Mouse (Mus musculus): ENCODE data around the gene Vav3. TPM values are rescaled to one million over a fixed set of nuclear protein-coding genes. Genes with fewer than 3 reads are reported as not detected.

Gene Vav3
- polyA plus RNA-seq, 2 experiments, result 10.8 to 33.0 TPM

DNA sequence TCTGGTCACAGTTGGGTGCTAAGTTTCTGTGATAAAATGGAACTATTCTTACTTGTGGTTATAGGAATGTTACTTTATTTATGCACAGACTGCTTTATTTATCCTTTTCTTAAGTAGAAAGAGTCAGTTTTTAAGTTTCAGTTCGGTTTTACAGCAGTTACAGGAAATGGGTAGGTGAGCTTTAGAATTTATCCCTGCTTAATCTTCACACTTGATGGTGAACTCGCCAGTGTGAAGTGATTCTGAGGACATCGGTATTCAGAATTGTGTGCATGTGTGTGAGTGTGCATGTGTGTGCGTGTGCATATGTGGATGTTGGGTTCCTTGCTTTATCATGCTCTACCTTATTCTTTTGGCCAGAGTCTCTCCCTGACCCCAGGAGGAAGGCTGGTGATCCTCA is 32.2 kb downstream of the Vav3 start:
- H3K4me1 ChIP-seq (ENCODE audit: control insufficient read depth, insufficient read depth, low read length), result no peaks in the 10 kb centered on the region
- H3K9me3 ChIP-seq (ENCODE audit: control insufficient read depth, low read length), result no peaks in the 10 kb centered on the region
- no peak overlapping the region for H3K9ac ChIP-seq (ENCODE audit: low read depth, low read length, severe bottlenecking)
- WGBS, result 84% methylated on average over 4 of the region's 4 CpGs
- no peaks in the 10 kb centered on the region for H3K27me3 ChIP-seq (ENCODE audit: control insufficient read depth, insufficient read depth, low read length)
- ATAC-seq (ENCODE audit: low FRiP score, low read depth) (no peak), DNase-seq (ENCODE audit: low spot score) (no peak)
- H3K4me3 ChIP-seq (replicated peaks; ENCODE audit: low read length), result no peak overlapping the region
- no peak overlapping the region for H3K4me2 ChIP-seq (replicated peaks; ENCODE audit: low read depth, low read length, severe bottlenecking)
- TF ChIP-seq POLR2A (IDR thresholded peaks at IDR 0.05; ENCODE audit: borderline replicate concordance, extremely low read depth, insufficient read depth, insufficient read length), result no peak
- no peaks in the 10 kb centered on the region for H3K36me3 ChIP-seq (ENCODE audit: control insufficient read depth, insufficient read depth, low read length)
- no peak overlapping the region for H3K27ac ChIP-seq (replicated peaks; ENCODE audit: low read depth, low read length)

GRCm38 (mm10) chr3:109378278-109378677 is 37.8 kb downstream of the Vav3 start:
- ATAC-seq (ENCODE audit: low FRiP score, low read depth), result no peak
- no peak for TF ChIP-seq POLR2A (IDR thresholded peaks at IDR 0.05; ENCODE audit: borderline replicate concordance, extremely low read depth, insufficient read depth, insufficient read length)
- no peak overlapping the region for H3K9ac ChIP-seq (ENCODE audit: low read depth, low read length, severe bottlenecking)
- no peak overlapping the region for H3K27ac ChIP-seq (replicated peaks; ENCODE audit: low read depth, low read length)
- no peaks in the 10 kb centered on the region for H3K36me3 ChIP-seq (ENCODE audit: control insufficient read depth, insufficient read depth, low read length)
- no peak overlapping the region for H3K4me3 ChIP-seq (replicated peaks; ENCODE audit: low read length)
- H3K9me3 ChIP-seq (ENCODE audit: control insufficient read depth, low read length), result no peaks in the 10 kb centered on the region
- DNase-seq (ENCODE audit: low spot score), result no peak
- WGBS, result 57% methylated on average over 4 of the region's 4 CpGs
- no peaks in the 10 kb centered on the region for H3K4me1 ChIP-seq (ENCODE audit: control insufficient read depth, insufficient read depth, low read length)
- H3K27me3 ChIP-seq (ENCODE audit: control insufficient read depth, insufficient read depth, low read length), result no peaks in the 10 kb centered on the region
- H3K4me2 ChIP-seq (replicated peaks; ENCODE audit: low read depth, low read length, severe bottlenecking), result no peak overlapping the region

- Histone ChIP-seq H3K9ac (ENCODE audit: low read depth, low read length, severe bottlenecking) (no peak overlapping the region), H3K4me1 (ENCODE audit: control insufficient read depth, insufficient read depth, low read length) (no peaks in the 10 kb centered on the region), H3K27ac (replicated peaks; ENCODE audit: low read depth, low read length) (no peak overlapping the region), H3K4me2 (replicated peaks; ENCODE audit: low read depth, low read length, severe bottlenecking) (no peak overlapping the region), H3K36me3 (ENCODE audit: control insufficient read depth, insufficient read depth, low read length) (no peaks in the 10 kb centered on the region), H3K27me3 (ENCODE audit: control insufficient read depth, insufficient read depth, low read length) (no peaks in the 10 kb centered on the region), H3K9me3 (ENCODE audit: control insufficient read depth, low read length) (no peaks in the 10 kb centered on the region), H3K4me3 (replicated peaks; ENCODE audit: low read length) (no peak overlapping the region)
- no peak for TF ChIP-seq POLR2A (IDR thresholded peaks at IDR 0.05; ENCODE audit: borderline replicate concordance, extremely low read depth, insufficient read depth, insufficient read length)
- DNase-seq (ENCODE audit: low spot score), result no peak
- WGBS, result 75% methylated on average over 6 of the region's 6 CpGs
- ATAC-seq (ENCODE audit: low FRiP score, low read depth), result no peak
Observed at GRCm38 (mm10) chr3:109378684-109379083, 38.2 kb downstream of the Vav3 start.

GRCm38 (mm10) chr3:109388730-109389129 is 48.3 kb downstream of the Vav3 start:
- Histone ChIP-seq H3K4me2 (replicated peaks; ENCODE audit: low read depth, low read length, severe bottlenecking) (no peak overlapping the region), H3K27ac (replicated peaks; ENCODE audit: low read depth, low read length) (no peak overlapping the region), H3K4me1 (ENCODE audit: control insufficient read depth, insufficient read depth, low read length) (no peaks in the 10 kb centered on the region), H3K4me3 (replicated peaks; ENCODE audit: low read length) (no peak overlapping the region), H3K36me3 (ENCODE audit: control insufficient read depth, insufficient read depth, low read length) (no peaks in the 10 kb centered on the region), H3K9ac (ENCODE audit: low read depth, low read length, severe bottlenecking) (no peak overlapping the region), H3K9me3 (ENCODE audit: control insufficient read depth, low read length) (no peaks in the 10 kb centered on the region), H3K27me3 (ENCODE audit: control insufficient read depth, insufficient read depth, low read length) (no peaks in the 10 kb centered on the region)
- no peak for DNase-seq (ENCODE audit: low spot score)
- TF ChIP-seq POLR2A (IDR thresholded peaks at IDR 0.05; ENCODE audit: borderline replicate concordance, extremely low read depth, insufficient read depth, insufficient read length), result no peak
- no peak for ATAC-seq (ENCODE audit: low FRiP score, low read depth)
- 88% methylated on average over 10 of the region's 10 CpGs for WGBS

- no peak overlapping the region for H3K27ac ChIP-seq (replicated peaks; ENCODE audit: low read depth, low read length)
- no peak overlapping the region for H3K4me3 ChIP-seq (replicated peaks; ENCODE audit: low read length)
- no peaks in the 10 kb centered on the region for H3K27me3 ChIP-seq (ENCODE audit: control insufficient read depth, insufficient read depth, low read length)
- peak; percentile 44 for DNase-seq (ENCODE audit: low spot score)
- peaks cover 4% of the 10 kb centered on the region; the same call in 1 of the 2 replicates for H3K4me1 ChIP-seq (ENCODE audit: control insufficient read depth, insufficient read depth, low read length)
- no peak for TF ChIP-seq POLR2A (IDR thresholded peaks at IDR 0.05; ENCODE audit: borderline replicate concordance, extremely low read depth, insufficient read depth, insufficient read length)
- H3K9ac ChIP-seq (ENCODE audit: low read depth, low read length, severe bottlenecking), result no peak overlapping the region
- H3K4me2 ChIP-seq (replicated peaks; ENCODE audit: low read depth, low read length, severe bottlenecking), result no peak overlapping the region
- ATAC-seq (ENCODE audit: low FRiP score, low read depth), result peak; percentile 70
- WGBS, result 46% methylated on average over 5 of the region's 5 CpGs
- no peaks in the 10 kb centered on the region for H3K36me3 ChIP-seq (ENCODE audit: control insufficient read depth, insufficient read depth, low read length)
- no peaks in the 10 kb centered on the region for H3K9me3 ChIP-seq (ENCODE audit: control insufficient read depth, low read length)
Observed at GRCm38 (mm10) chr3:109401527-109401926, 61.1 kb downstream of the Vav3 start.

DNA sequence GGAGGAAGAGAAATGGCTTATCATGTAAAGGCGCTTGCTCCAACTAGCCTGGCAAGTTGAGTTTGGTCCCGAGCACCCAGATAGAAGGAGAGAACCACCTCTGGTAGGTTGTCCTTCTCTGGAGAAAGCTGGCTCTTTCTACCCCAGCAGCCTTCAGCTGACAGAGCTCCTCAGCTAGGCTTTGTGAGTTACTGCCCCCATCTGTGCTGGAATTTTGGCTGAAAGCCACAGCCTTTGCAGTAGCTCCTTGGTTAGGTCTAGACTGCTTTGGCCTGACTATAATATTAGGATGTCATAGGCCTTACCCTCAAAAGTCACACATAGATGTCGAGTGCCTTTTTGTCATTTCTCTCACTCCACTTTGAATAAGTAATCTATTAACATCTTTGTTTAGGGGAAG is 70.8 kb downstream of the Vav3 start:
- H3K27me3 ChIP-seq (ENCODE audit: control insufficient read depth, insufficient read depth, low read length), result no peaks in the 10 kb centered on the region
- no peak overlapping the region for H3K4me2 ChIP-seq (replicated peaks; ENCODE audit: low read depth, low read length, severe bottlenecking)
- no peaks in the 10 kb centered on the region for H3K9me3 ChIP-seq (ENCODE audit: control insufficient read depth, low read length)
- TF ChIP-seq POLR2A (IDR thresholded peaks at IDR 0.05; ENCODE audit: borderline replicate concordance, extremely low read depth, insufficient read depth, insufficient read length), result no peak
- ATAC-seq (ENCODE audit: low FRiP score, low read depth) (no peak), DNase-seq (ENCODE audit: low spot score) (no peak)
- no peak overlapping the region for H3K4me3 ChIP-seq (replicated peaks; ENCODE audit: low read length)
- H3K27ac ChIP-seq (replicated peaks; ENCODE audit: low read depth, low read length), result no peak overlapping the region
- WGBS, result 85% methylated on average over 3 of the region's 3 CpGs
- H3K36me3 ChIP-seq (ENCODE audit: control insufficient read depth, insufficient read depth, low read length), result no peaks in the 10 kb centered on the region
- H3K4me1 ChIP-seq (ENCODE audit: control insufficient read depth, insufficient read depth, low read length), result no peaks in the 10 kb centered on the region
- H3K9ac ChIP-seq (ENCODE audit: low read depth, low read length, severe bottlenecking), result no peak overlapping the region

All from limb, embryonic 14.5 days (tissue).